Comparison of ENCODE assay signal across 16 mouse cellular contexts in the genomic region with DNA sequence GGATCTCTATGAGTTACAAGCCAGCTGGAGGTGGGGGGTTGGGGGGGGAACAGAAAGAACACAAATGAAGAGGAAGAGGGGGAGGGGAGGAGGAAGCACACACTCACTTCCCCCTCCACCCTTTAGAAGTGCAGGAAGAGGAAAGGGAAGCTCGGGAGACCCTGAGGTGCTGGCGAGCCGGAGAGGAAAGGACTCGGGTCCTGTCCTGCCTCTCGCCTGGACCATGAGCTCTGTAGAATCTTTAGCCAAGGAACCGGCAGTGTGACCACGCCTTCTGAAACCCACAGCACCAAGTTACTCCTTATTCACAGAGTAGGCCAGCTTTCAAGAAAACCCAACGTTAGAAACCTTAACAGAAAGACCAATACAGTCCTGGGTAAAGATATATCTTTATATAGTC.
A peak's percentile ranks its signal among the peaks of the same experiment; 100 is the strongest.
DNase-seq lines count a peak whose midpoint lies in the region; ATAC-seq lines count a peak whose summit lies in the region.
"Had no signal": no experiment of that assay in that cellular context is flagged by ENCODE, and none has a peak within 500 bp of the region (broad histone marks: within the 10 kb centered on the region; RNA-seq: fewer than 3 reads in every experiment).

No protein-coding gene starts in this region.

- no peaks in the 10 kb centered on the region for H3K9me3 ChIP-seq in kidney, embryonic 16.5 days (ENCODE audit: low read length)
- no peaks in the 10 kb centered on the region for H3K9me3 ChIP-seq in intestine, embryonic 16.5 days (ENCODE audit: control insufficient read depth, low read length)
- H3K9me3 ChIP-seq: forebrain, embryonic 10.5 days; midbrain, embryonic 10.5 days had no signal

- DNase-seq in heart, adult 18-20 months, result peak; percentile 25 to 29
- DNase-seq in heart, adult 8-10 months (ENCODE audit: low spot score), result no peak
- no peak for DNase-seq in kidney, postnatal 4 days
- DNase-seq in thymus, postnatal 0 days (ENCODE audit: low spot score), result no peak
- DNase-seq in left cerebral cortex, adult 8-10 months (ENCODE audit: low spot score in 2 of 2), result no peak
- DNase-seq: adrenal gland, postnatal 10 days; B cell, adult 2 months; cerebellum, postnatal 10 days; right cerebral cortex, postnatal 14 days; thymus, adult 18-20 months had no signal

- H3K9ac ChIP-seq in kidney, embryonic 16.5 days (replicated peaks; ENCODE audit: low read length), result no peak overlapping the region
- no peak overlapping the region for H3K9ac ChIP-seq in intestine, embryonic 16.5 days (ENCODE audit: low read depth, low read length)

- no peak overlapping the region for H3K4me2 ChIP-seq in kidney, embryonic 16.5 days (replicated peaks; ENCODE audit: low read depth, low read length)
- no peak overlapping the region for H3K4me2 ChIP-seq in intestine, embryonic 16.5 days (ENCODE audit: low read depth, low read length)

- no peaks in the 10 kb centered on the region for H3K27me3 ChIP-seq in kidney, embryonic 16.5 days (ENCODE audit: insufficient read depth, low read length)
- H3K27me3 ChIP-seq in intestine, embryonic 16.5 days (replicated peaks; ENCODE audit: control insufficient read depth, insufficient read depth, low read length), result no peaks in the 10 kb centered on the region

- H3K4me3 ChIP-seq in kidney, embryonic 16.5 days (ENCODE audit: low read length), result no peak overlapping the region
- no peak overlapping the region for H3K4me3 ChIP-seq in brown adipose tissue, adult 24 weeks (ENCODE audit: insufficient read depth, low read depth, low read length)
- no peak overlapping the region for H3K4me3 ChIP-seq in intestine, embryonic 16.5 days (ENCODE audit: low read length)
- H3K4me3 ChIP-seq: forebrain, embryonic 10.5 days; midbrain, embryonic 10.5 days; myocyte had no signal

- H3K4me1 ChIP-seq in kidney, embryonic 16.5 days (ENCODE audit: insufficient read depth, low read length), result peaks cover 26% of the 10 kb centered on the region
- peaks cover 12% of the 10 kb centered on the region for H3K4me1 ChIP-seq in brown adipose tissue, adult 24 weeks (ENCODE audit: control insufficient read depth, insufficient read depth, insufficient read length, low read length)
- peaks cover 23% of the 10 kb centered on the region for H3K4me1 ChIP-seq in intestine, embryonic 16.5 days (ENCODE audit: control insufficient read depth, insufficient read depth, low read length)

- 70% methylated on average over 8 of the region's 8 CpGs for WGBS in kidney, embryonic 16.5 days
- WGBS in intestine, embryonic 16.5 days, result 55% methylated on average over 8 of the region's 8 CpGs

- H3K27ac ChIP-seq in kidney, embryonic 16.5 days (ENCODE audit: low read length), result peak overlapping the region; percentile 15; the same call in 1 of the 2 replicates
- H3K27ac ChIP-seq in brown adipose tissue, adult 24 weeks (replicated peaks; ENCODE audit: low read depth, low read length), result peak overlapping the region; percentile 22; the same call in 1 of the 2 replicates
- 0 out of 2 replicates have a peak overlapping the region, but pooled peaks have one; percentile 33 for H3K27ac ChIP-seq in intestine, embryonic 16.5 days (ENCODE audit: low read length)
- H3K27ac ChIP-seq: forebrain, embryonic 10.5 days; midbrain, embryonic 10.5 days had no signal

- no peaks in the 10 kb centered on the region for H3K36me3 ChIP-seq in kidney, embryonic 16.5 days (ENCODE audit: insufficient read depth, low read length)
- H3K36me3 ChIP-seq in intestine, embryonic 16.5 days (ENCODE audit: control insufficient read depth, insufficient read depth, low read length), result no peaks in the 10 kb centered on the region
- H3K36me3 ChIP-seq: forebrain, embryonic 10.5 days; midbrain, embryonic 10.5 days had no signal

- ATAC-seq in kidney, embryonic 16.5 days (ENCODE audit: low FRiP score, low TSS enrichment), result no peak
- ATAC-seq in intestine, embryonic 16.5 days, result no peak

Comparison
In these comparisons a context has a peak if more than half of its experiments do, and no peak if none do; other contexts are left out.
1. DNase-seq: peak in heart, adult 18-20 months (2 of 2); none in heart, adult 8-10 months (single experiment), kidney, postnatal 4 days (0 of 2), thymus, postnatal 0 days (single experiment) and left cerebral cortex, adult 8-10 months (0 of 2).
2. Peak in every context shown above with its lines, with median percentiles within 50 percentile points of each other: H3K27ac ChIP-seq.